Mouse (Mus musculus) liver, embryonic 11.5 days (tissue): ENCODE results near the gene Tmem203. TPM values are rescaled to one million over a fixed set of nuclear protein-coding genes. Genes with fewer than 3 reads are reported as not detected.
A peak's percentile ranks its signal among the peaks of the same experiment; 100 is the strongest.
"Not testable (repeated sequence)": the region's sequence is repeated elsewhere in the genome, so short reads cannot be mapped to it uniquely, and the experiment has no call there.

Experiments used
- ATAC-seq: fragments of 200-750 bp; cut with Nextera tagmentation; replicated peaks from 2 replicates; pipeline ENCODE4 v1.8.0; 2017; ENCODE audit warnings: moderate number of reproducible peaks, mild to moderate bottlenecking, moderate TSS enrichment, moderate library complexity; ENCODE audit not compliant: low FRiP score
- DNase-seq: peaks from one replicate; pipeline ENCODE4 v3.0.0-alpha.2; 2017; ENCODE audit warnings: low spot score
- H3K27ac ChIP-seq: fragments of 300-500 bp; sonication (generic); 2 replicates; pipeline ENCODE4 v1.5.1; 2014; ENCODE audit warnings: mild to moderate bottlenecking, low read depth, low read length, control low read depth
- H3K27me3 ChIP-seq: fragments of 300-500 bp; sonication (generic); replicated peaks from 2 replicates; pipeline ENCODE4 v1.6.1; 2014; ENCODE audit warnings: low read length, mixed read lengths; ENCODE audit not compliant: control insufficient read depth, insufficient read depth
- H3K36me3 ChIP-seq: fragments of 300-500 bp; sonication (generic); 2 replicates; pipeline ENCODE4 v1.6.1; 2014; ENCODE audit warnings: mild to moderate bottlenecking, low read length, moderate library complexity, mixed read lengths; ENCODE audit not compliant: control insufficient read depth, insufficient read depth
- H3K4me1 ChIP-seq: fragments of 300-500 bp; sonication (generic); replicated peaks from 2 replicates; pipeline ENCODE4 v1.6.1; 2014; ENCODE audit warnings: low read length, mixed read lengths; ENCODE audit not compliant: control insufficient read depth, insufficient read depth
- H3K4me2 ChIP-seq: fragments of 300-500 bp; sonication (generic); 2 replicates; pipeline ENCODE4 v1.6.1; 2014; ENCODE audit warnings: mild to moderate bottlenecking, control low read depth, moderate library complexity
- H3K4me3 ChIP-seq: fragments of 300-500 bp; sonication (generic); 2 replicates; pipeline ENCODE4 v1.5.1; 2014; ENCODE audit warnings: low read depth, low read length, control low read depth
- H3K9ac ChIP-seq: fragments of 300-500 bp; sonication (generic); 2 replicates; pipeline ENCODE4 v1.6.1; 2014; ENCODE audit warnings: low read depth, low read length, control low read depth
- H3K9me3 ChIP-seq: fragments of 300-500 bp; sonication (generic); 2 replicates; pipeline ENCODE4 v1.6.1; 2016; ENCODE audit warnings: low read length, inconsistent platforms, mixed read lengths; ENCODE audit not compliant: control insufficient read depth
- WGBS: fragments of 180-500 bp; shearing (Covaris S2); extraction: QIAGEN DNeasy Blood & Tissue Kit; methylation state at CpG from one replicate; pipeline ENCODE4 v1.1.7; 2014; 5-methylcytosine and 5-hydroxymethylcytosine counted together
- polyA plus RNA-seq: library from polyadenylated mRNA; unstranded; fragments of >200 nt; fragmentation: Nextera tagmentation; extraction: Ambion mirVana; gene quantifications from 2 replicates; pipeline ENCODE4 v1.2.1, GENCODE M21; 2014

Tmem203 gene
- polyA plus RNA-seq, 1 experiment from 2014 or later = 15.2 TPM

- Histone ChIP-seq H3K27ac (no peak within 1 kb of the TSS), H3K9ac (no peak within 1 kb of the TSS), H3K36me3 (peaks cover 27% of the 10 kb centered on the region), H3K4me2 (no peak within 1 kb of the TSS), H3K9me3 (no peaks in the 10 kb centered on the region), H3K27me3 (peaks cover 21% of the 10 kb centered on the region), H3K4me3 (no peak within 1 kb of the TSS), H3K4me1 (peaks cover 10% of the 10 kb centered on the region)
- DNase-seq (no peak), ATAC-seq (no peak)
- WGBS = 88% methylated on average over 10 of the region's 10 CpGs
These were observed 8.8 kb upstream of the Tmem203 start, which contains the start of gene AL732309.1 for GRCm38 (mm10) chr2:25246183-25247072. Gene AL732309.1, minus strand, starts transcription at chr2:25246863.

GRCm38 (mm10) chr2:25252331-25252730 lies 2.9 kb upstream of the Tmem203 start:
- no peak overlapping the region for H3K27ac ChIP-seq
- no peak overlapping the region for H3K4me3 ChIP-seq
- H3K36me3 ChIP-seq = peaks cover 33% of the 10 kb centered on the region
- no peaks in the 10 kb centered on the region for H3K9me3 ChIP-seq
- peaks cover 12% of the 10 kb centered on the region; the same call in 1 of the 2 replicates for H3K4me1 ChIP-seq
- no peak overlapping the region for H3K9ac ChIP-seq
- no peak for DNase-seq
- H3K27me3 ChIP-seq = no peaks in the 10 kb centered on the region
- H3K4me2 ChIP-seq = no peak overlapping the region
- ATAC-seq = no peak
- WGBS = 88% methylated on average over 1 of the region's 1 CpGs

- Histone ChIP-seq H3K4me3 (peak overlapping the region; percentile 92), H3K4me1 (peaks cover 12% of the 10 kb centered on the region; the same call in 1 of the 2 replicates), H3K9ac (peak overlapping the region; percentile 87), H3K4me2 (peak overlapping the region; percentile 98)
- not testable (repeated sequence) for ATAC-seq, H3K27me3 ChIP-seq, H3K36me3 ChIP-seq, DNase-seq, H3K9me3 ChIP-seq, H3K27ac ChIP-seq
- 45% methylated on average over 11 of the region's 12 CpGs for WGBS
These were observed 1.3 kb downstream of the Tmem203 start for GRCm38 (mm10) chr2:25256443-25257109.

GRCm38 (mm10) chr2:25257250-25257649 lies 2.0 kb downstream of the Tmem203 start:
- not testable (repeated sequence) for H3K9me3 ChIP-seq, H3K4me2 ChIP-seq, DNase-seq, H3K9ac ChIP-seq, H3K27ac ChIP-seq, ATAC-seq, H3K27me3 ChIP-seq, H3K4me3 ChIP-seq, H3K36me3 ChIP-seq
- 81% methylated on average over 5 of the region's 5 CpGs for WGBS
- peaks cover 12% of the 10 kb centered on the region; the same call in 1 of the 2 replicates for H3K4me1 ChIP-seq

- Histone ChIP-seq H3K9ac (no peak overlapping the region), H3K4me3 (no peak overlapping the region), H3K36me3 (no peaks in the 10 kb centered on the region), H3K27me3 (no peaks in the 10 kb centered on the region), H3K9me3 (no peaks in the 10 kb centered on the region), H3K4me2 (peak overlapping the region; percentile 16; the same call in 1 of the 2 replicates), H3K27ac (no peak overlapping the region), H3K4me1 (peaks cover 18% of the 10 kb centered on the region; the same call in 1 of the 2 replicates)
- ATAC-seq (no peak), DNase-seq (no peak)
- 55% methylated on average over 2 of the region's 2 CpGs for WGBS
These were observed 3.6 kb downstream of the Tmem203 start for GRCm38 (mm10) chr2:25258887-25259286.

- H3K27ac ChIP-seq = peak overlapping the region; percentile 71
- 47% methylated on average over 12 of the region's 12 CpGs for WGBS
These were observed 6.6 kb downstream of the Tmem203 start for GRCm38 (mm10) chr2:25261870-25262269.

GRCm38 (mm10) chr2:25262291-25262767 lies 7.1 kb downstream of the Tmem203 start, which contains the start of gene Tprn:
Gene Tprn, plus strand, starts transcription at chr2:25262618.
- Histone ChIP-seq H3K36me3 (no peaks in the 10 kb centered on the region), H3K4me3 (peak within 1 kb of the TSS; percentile 75), H3K9ac (peak within 1 kb of the TSS; percentile 71), H3K4me1 (peaks cover 28% of the 10 kb centered on the region), H3K27ac (peak within 1 kb of the TSS; percentile 71), H3K4me2 (peak within 1 kb of the TSS; percentile 69), H3K27me3 (peaks cover 3% of the 10 kb centered on the region; the same call in 1 of the 2 replicates), H3K9me3 (no peaks in the 10 kb centered on the region)
- ATAC-seq = peak; percentile 97
- DNase-seq = peak; percentile 89
- under 1% methylated on average over 39 of the region's 39 CpGs for WGBS

More at GRCm38 (mm10) chr2:25261870-25262269, 6.6 kb downstream of the Tmem203 start:
- H3K9ac ChIP-seq = peak overlapping the region; percentile 71
- peak overlapping the region; percentile 75 for H3K4me3 ChIP-seq
- H3K4me1 ChIP-seq = peaks cover 24% of the 10 kb centered on the region
- peaks cover 3% of the 10 kb centered on the region; the same call in 1 of the 2 replicates for H3K27me3 ChIP-seq
- no peaks in the 10 kb centered on the region for H3K9me3 ChIP-seq
- no peaks in the 10 kb centered on the region for H3K36me3 ChIP-seq
- DNase-seq = no peak
- peak overlapping the region; percentile 69 for H3K4me2 ChIP-seq
- peak; percentile 17; the same call in 1 of the 2 replicates for ATAC-seq
